8 mouse cellular contexts compared by ENCODE assay signal in genomic region chr11:70525184-70525678, GRCm38 (mm10). TPM values are rescaled to one million over a fixed set of nuclear protein-coding genes. Genes with fewer than 3 reads are reported as not detected.
A peak's percentile ranks its signal among the peaks of the same experiment; 100 is the strongest.
DNase-seq lines count a peak whose midpoint lies in the region; ATAC-seq and TF ChIP-seq lines count a peak whose summit lies in the region.

Psmb6 (plus strand) TSS chr11:70525367.

- H3K27me3 ChIP-seq in G1E (ENCODE audit: insufficient read depth, low read length), result peaks cover 4% of the 10 kb centered on the region
- H3K27me3 ChIP-seq in forebrain, embryonic 16.5 days (replicated peaks; ENCODE audit: control insufficient read depth, insufficient read depth, low read length), result no peaks in the 10 kb centered on the region
- H3K27me3 ChIP-seq in lung, embryonic 14.5 days (ENCODE audit: insufficient read depth, low read length), result no peaks in the 10 kb centered on the region
- H3K27me3 ChIP-seq in thymus, adult 2 months (ENCODE audit: control insufficient read depth, insufficient read depth, low read length), result no peaks in the 10 kb centered on the region

- peak within 1 kb of the TSS; percentile 75 for H3K4me3 ChIP-seq in G1E (ENCODE audit: low read depth, low read length)
- peak within 1 kb of the TSS; percentile 75 for H3K4me3 ChIP-seq in forebrain, embryonic 16.5 days (replicated peaks; ENCODE audit: low read length)
- peak within 1 kb of the TSS; percentile 75 for H3K4me3 ChIP-seq in layer of hippocampus, adult 2 months
- peak within 1 kb of the TSS; percentile 75 for H3K4me3 ChIP-seq in lung, embryonic 14.5 days (ENCODE audit: low read depth, low read length)
- H3K4me3 ChIP-seq in olfactory bulb, adult 2 months (ENCODE audit: insufficient read depth, low read depth, low read length), result peak within 1 kb of the TSS; percentile 84
- H3K4me3 ChIP-seq in thymus, adult 2 months (ENCODE audit: control insufficient read depth, insufficient read depth, low read length), result peak within 1 kb of the TSS; percentile 55

- no peaks in the 10 kb centered on the region for H3K9me3 ChIP-seq in G1E (replicated peaks)
- no peaks in the 10 kb centered on the region for H3K9me3 ChIP-seq in forebrain, embryonic 16.5 days (ENCODE audit: control insufficient read depth, low read length)
- no peaks in the 10 kb centered on the region for H3K9me3 ChIP-seq in lung, embryonic 14.5 days (ENCODE audit: low read depth, low read length)

- H3K36me3 ChIP-seq in G1E (replicated peaks), result peaks cover 38% of the 10 kb centered on the region
- H3K36me3 ChIP-seq in forebrain, embryonic 16.5 days (ENCODE audit: control insufficient read depth, insufficient read depth), result peaks cover 18% of the 10 kb centered on the region
- peaks cover 32% of the 10 kb centered on the region for H3K36me3 ChIP-seq in lung, embryonic 14.5 days (ENCODE audit: insufficient read depth)
- H3K36me3 ChIP-seq in thymus, adult 2 months (ENCODE audit: control insufficient read depth, insufficient read depth, low read length), result peaks cover 22% of the 10 kb centered on the region

- peak within 1 kb of the TSS; percentile 71 for H3K9ac ChIP-seq in forebrain, embryonic 16.5 days (replicated peaks; ENCODE audit: low read depth, low read length)
- peak within 1 kb of the TSS; percentile 73 for H3K9ac ChIP-seq in lung, embryonic 14.5 days

- intact Hi-C loops in heart, postnatal 36 days (cut with DNase I), result no loop called here

- TF ChIP-seq POLR2A in olfactory bulb, adult 2 months (IDR thresholded peaks at IDR 0.05; ENCODE audit: insufficient read depth, low read depth, low read length), result peak; percentile 88
- peak; percentile 92 for TF ChIP-seq POLR2A in thymus, adult 2 months (IDR thresholded peaks at IDR 0.05; ENCODE audit: control insufficient read depth, extremely low read depth, insufficient read depth, low read length, poor library complexity)

- peak; percentile 94 for ATAC-seq in G1E (ENCODE audit: extremely low read depth, insufficient number of reproducible peaks, low FRiP score, poor library complexity, severe bottlenecking)
- peak; percentile 97 for ATAC-seq in forebrain, embryonic 16.5 days
- peak; percentile 91 for ATAC-seq in lung, embryonic 14.5 days (ENCODE audit: insufficient read depth)

- DNase-seq in G1E (ENCODE audit: low spot score), result peak; percentile 80
- DNase-seq in cerebellum, adult 18-20 months, result peak; percentile 90 to 97
- peak; percentile 87 to 88 for DNase-seq in heart, postnatal 36 days
- DNase-seq in layer of hippocampus, adult 2 months (ENCODE audit: low spot score in 2 of 2), result peak; percentile 88 to 96
- DNase-seq in lung, embryonic 14.5 days, result peak; percentile 97
- DNase-seq in thymus, adult 2 months, result peak; percentile 91

- H3K4me2 ChIP-seq in forebrain, embryonic 16.5 days (ENCODE audit: low read length), result peak within 1 kb of the TSS; percentile 90
- H3K4me2 ChIP-seq in lung, embryonic 14.5 days, result peak within 1 kb of the TSS; percentile 86

- WGBS in forebrain, embryonic 16.5 days, result under 1% methylated on average over 25 of the region's 26 CpGs
- 0% methylated on average over 26 of the region's 26 CpGs for WGBS in lung, embryonic 14.5 days
- under 1% methylated on average over 25 of the region's 26 CpGs for WGBS in olfactory bulb, adult 2 months
- WGBS in thymus, adult 2 months, result under 1% methylated on average over 25 of the region's 26 CpGs

- no peak within 1 kb of the TSS for H3K27ac ChIP-seq in forebrain, embryonic 16.5 days (ENCODE audit: low read length)
- H3K27ac ChIP-seq in layer of hippocampus, adult 2 months, result peak within 1 kb of the TSS; percentile 84
- H3K27ac ChIP-seq in lung, embryonic 14.5 days (ENCODE audit: low read depth), result peak within 1 kb of the TSS; percentile 42; the same call in 1 of the 2 replicates
- no peak within 1 kb of the TSS for H3K27ac ChIP-seq in olfactory bulb, adult 2 months (ENCODE audit: insufficient read depth, low read depth, low read length)
- H3K27ac ChIP-seq in thymus, adult 2 months (ENCODE audit: control insufficient read depth, insufficient read depth, low read length), result no peak within 1 kb of the TSS

- TF ChIP-seq CTCF in G1E (IDR thresholded peaks at IDR 0.05; ENCODE audit: low read depth, low read length), result no peak
- no peak for TF ChIP-seq CTCF in layer of hippocampus, adult 2 months (conservative IDR thresholded peaks at IDR 0.05)
- TF ChIP-seq CTCF in lung, embryonic 14.5 days (IDR thresholded peaks at IDR 0.05; ENCODE audit: low read depth), result no peak
- TF ChIP-seq CTCF in olfactory bulb, adult 2 months (IDR thresholded peaks at IDR 0.05; ENCODE audit: insufficient read depth, low read depth, low read length), result no peak
- TF ChIP-seq CTCF in thymus, adult 2 months (IDR thresholded peaks at IDR 0.05; ENCODE audit: borderline replicate concordance, control insufficient read depth, extremely low read depth, insufficient read depth, low read length, poor library complexity), result 0 out of 2 replicates have a peak, but pooled peaks have one; percentile 17

- peaks cover 19% of the 10 kb centered on the region for H3K4me1 ChIP-seq in G1E (ENCODE audit: insufficient read depth, low read depth, low read length)
- H3K4me1 ChIP-seq in forebrain, embryonic 16.5 days (replicated peaks; ENCODE audit: control insufficient read depth, insufficient read depth, low read length), result peaks cover 9% of the 10 kb centered on the region
- H3K4me1 ChIP-seq in lung, embryonic 14.5 days (ENCODE audit: insufficient read depth), result peaks cover 5% of the 10 kb centered on the region; the same call in 1 of the 2 replicates
- H3K4me1 ChIP-seq in olfactory bulb, adult 2 months (ENCODE audit: control insufficient read depth, insufficient read depth, low read length), result peaks cover 9% of the 10 kb centered on the region
- H3K4me1 ChIP-seq in thymus, adult 2 months (replicated peaks; ENCODE audit: control insufficient read depth, insufficient read depth, low read length), result peaks cover 6% of the 10 kb centered on the region; the same call in 1 of the 2 replicates

RNA-seq across cellular contexts. Expression of gene Psmb6, which starts in this region (rescaled TPM):
- total RNA-seq in G1E (2014; fragmentation: Nextera tagmentation) (114 and 116 TPM in 2 replicates), G1E (2017) (212 and 295 TPM in 2 replicates)
- polyA plus RNA-seq in G1E (2012), result 153 and 181 TPM in 2 replicates
- 713 and 749 TPM in 2 replicates for polyA plus RNA-seq in forebrain, embryonic 16.5 days (2015; fragmentation: Nextera tagmentation; extraction: Ambion mirVana)
- 100 to 1,000 TPM; 230 to 233 TPM for total RNA-seq in heart, postnatal 36 days (2021)
- 100 to 1,000 TPM; 178 to 188 TPM for total RNA-seq in layer of hippocampus, adult 2 months (2021)
- 778 and 813 TPM in 2 replicates for polyA plus RNA-seq in lung, embryonic 14.5 days (2014; fragmentation: Nextera tagmentation; extraction: Ambion mirVana)
- polyA plus RNA-seq in olfactory bulb, adult 2 months (2012; ENCODE audit: insufficient read depth, insufficient read length, low replicate concordance, missing spikeins), result not detected in 2 replicates
- 387 and 460 TPM in 2 replicates for polyA plus RNA-seq in thymus, adult 2 months (2012; rRNA removed)

Comparison
In these comparisons a context has a peak if more than half of its experiments do, and no peak if none do; other contexts are left out.
1. H3K27ac ChIP-seq: peak in layer of hippocampus, adult 2 months (single experiment) and lung, embryonic 14.5 days (single experiment); none in forebrain, embryonic 16.5 days (single experiment), olfactory bulb, adult 2 months (single experiment) and thymus, adult 2 months (single experiment).
2. Peak in every context shown above with its lines, with median percentiles within 50 percentile points of each other: ATAC-seq, DNase-seq and H3K4me3 ChIP-seq.